Mouse (Mus musculus) G1E (cell line): ENCODE data around the gene Hes7.

Experiments
- CTCF ChIP-seq: IDR thresholded peaks from 2 replicates; pipeline ENCODE4 v1.5.1; 2012; ENCODE audit warnings: low read depth, low read length, inconsistent platforms, mixed read lengths
- POLR2AphosphoS5 ChIP-seq: IDR thresholded peaks from 2 replicates; pipeline ENCODE4 v1.6.1; 2012; ENCODE audit warnings: low read depth, low read length, inconsistent platforms; ENCODE audit not compliant: insufficient replicate concordance
- TAL1 ChIP-seq: conservative IDR thresholded peaks from 2 replicates; pipeline ENCODE4 v1.6.1; 2012; ENCODE audit warnings: low read depth, low read length, inconsistent platforms, mixed read lengths

DNA sequence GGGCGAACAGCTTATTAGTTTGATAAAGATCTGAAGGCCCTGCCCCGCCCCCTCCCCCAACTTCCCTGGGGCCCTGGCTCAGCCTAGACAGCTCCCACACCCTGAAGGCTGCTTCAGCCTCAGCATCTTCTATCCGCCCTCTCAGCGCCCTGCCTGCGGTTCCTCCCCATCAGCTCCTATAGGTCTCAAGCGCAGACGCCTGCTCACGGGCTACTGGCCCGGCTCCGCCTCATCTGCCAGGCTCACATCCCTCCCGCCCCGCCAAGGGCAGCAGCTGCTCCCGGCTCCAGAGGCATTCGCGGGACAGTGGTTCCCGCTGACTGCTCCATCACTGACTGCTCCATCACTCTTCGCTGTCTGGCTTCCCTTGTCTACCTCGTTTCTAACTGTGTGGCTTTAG, 36.6 kb downstream of the Hes7 start, which contains the start of gene Alox12b:
- TF ChIP-seq CTCF (no peak), TAL1 (no peak), POLR2AphosphoS5 (no peak)
